ENCODE assay signal across 11 mouse cellular contexts in genomic region chr2:132281560-132282452, GRCm38 (mm10). TPM values are rescaled to one million over a fixed set of nuclear protein-coding genes. Genes with fewer than 3 reads are reported as not detected.
A peak's percentile ranks its signal among the peaks of the same experiment; 100 is the strongest.
DNase-seq lines count a peak whose midpoint lies in the region; ATAC-seq and TF ChIP-seq lines count a peak whose summit lies in the region.
"Had no signal": no experiment of that assay in that cellular context is flagged by ENCODE, and none has a peak within 500 bp of the region (broad histone marks: within the 10 kb centered on the region; RNA-seq: fewer than 3 reads in every experiment).

No protein-coding gene starts in this region.

- H3K4me3 ChIP-seq in forebrain, embryonic 11.5 days (ENCODE audit: low read depth, low read length), result no peak overlapping the region
- H3K4me3 ChIP-seq in forebrain, embryonic 14.5 days (ENCODE audit: low read depth, low read length), result no peak overlapping the region
- no peak overlapping the region for H3K4me3 ChIP-seq in liver, adult 2 months (ENCODE audit: insufficient read depth, low read depth, low read length)
- H3K4me3 ChIP-seq in brown adipose tissue, adult 24 weeks (ENCODE audit: insufficient read depth, low read depth, low read length), result no peak overlapping the region

- H3K9me3 ChIP-seq in forebrain, embryonic 11.5 days (ENCODE audit: control insufficient read depth, low read length), result no peaks in the 10 kb centered on the region
- H3K9me3 ChIP-seq in forebrain, embryonic 14.5 days (replicated peaks; ENCODE audit: control insufficient read depth, low read length), result no peaks in the 10 kb centered on the region

- ATAC-seq in forebrain, embryonic 11.5 days (replicated peaks; ENCODE audit: low FRiP score), result no peak
- ATAC-seq in forebrain, embryonic 14.5 days, result no peak
- ATAC-seq in neutrophil, adult 5-6 weeks (ENCODE audit: extremely low read depth, insufficient number of reproducible peaks, low FRiP score, poor library complexity, severe bottlenecking), result peak; percentile 65

- peak overlapping the region; percentile 64; the same call in 1 of the 2 replicates for H3K27ac ChIP-seq in forebrain, embryonic 11.5 days (ENCODE audit: low read depth, low read length)
- no peak overlapping the region for H3K27ac ChIP-seq in forebrain, embryonic 14.5 days (ENCODE audit: low read depth, low read length)
- peak overlapping the region; percentile 89 for H3K27ac ChIP-seq in liver, adult 2 months (replicated peaks; ENCODE audit: insufficient read depth, low read depth, low read length)
- peak overlapping the region; percentile 60 for H3K27ac ChIP-seq in brown adipose tissue, adult 24 weeks (replicated peaks; ENCODE audit: low read depth, low read length)

- no peak overlapping the region for H3K4me2 ChIP-seq in forebrain, embryonic 11.5 days (ENCODE audit: low read depth, low read length, severe bottlenecking)
- no peak overlapping the region for H3K4me2 ChIP-seq in forebrain, embryonic 14.5 days (ENCODE audit: low read length)

- 56% methylated on average over 10 of the region's 10 CpGs for WGBS in forebrain, embryonic 11.5 days
- WGBS in forebrain, embryonic 14.5 days, result 52% methylated on average over 10 of the region's 10 CpGs
- WGBS in liver, adult 2 months, result 23% methylated on average over 10 of the region's 10 CpGs

- no peaks in the 10 kb centered on the region for H3K36me3 ChIP-seq in forebrain, embryonic 11.5 days (ENCODE audit: control insufficient read depth, insufficient read depth, low read length)
- no peaks in the 10 kb centered on the region for H3K36me3 ChIP-seq in forebrain, embryonic 14.5 days (ENCODE audit: control insufficient read depth, insufficient read depth, low read length)
- H3K36me3 ChIP-seq in liver, adult 2 months (ENCODE audit: control insufficient read depth, insufficient read depth, low read length), result no peaks in the 10 kb centered on the region

- TF ChIP-seq CTCF in liver, adult 2 months (IDR thresholded peaks at IDR 0.05; ENCODE audit: low read depth, low read length), result no peak

- no peak for TF ChIP-seq POLR2A in liver, adult 2 months (IDR thresholded peaks at IDR 0.05; ENCODE audit: extremely low read depth, insufficient read depth, low read length)

- H3K79me2 ChIP-seq in liver, adult 2 months (ENCODE audit: control insufficient read depth, insufficient read depth, low read length), result peaks cover 30% of the 10 kb centered on the region

- peaks cover 15% of the 10 kb centered on the region for H3K4me1 ChIP-seq in forebrain, embryonic 11.5 days (replicated peaks; ENCODE audit: control insufficient read depth, insufficient read depth, low read length)
- peaks cover 21% of the 10 kb centered on the region for H3K4me1 ChIP-seq in forebrain, embryonic 14.5 days (ENCODE audit: control insufficient read depth, insufficient read depth, low read length)
- H3K4me1 ChIP-seq in liver, adult 2 months (ENCODE audit: control insufficient read depth, insufficient read depth, low read length), result peaks cover 32% of the 10 kb centered on the region
- peaks cover 44% of the 10 kb centered on the region for H3K4me1 ChIP-seq in brown adipose tissue, adult 24 weeks (ENCODE audit: control insufficient read depth, insufficient read depth, insufficient read length, low read length)

- no peak for DNase-seq in forebrain, embryonic 11.5 days (ENCODE audit: low spot score)
- DNase-seq in forebrain, embryonic 14.5 days (ENCODE audit: low spot score), result no peak
- peak; percentile 88 for DNase-seq in liver, adult 2 months (ENCODE audit: extremely low read depth, low read depth, low spot score)
- no peak for DNase-seq in liver
- no peak for DNase-seq in ovary, postnatal 14 days (ENCODE audit: low spot score)
- DNase-seq in urinary bladder, adult 2 months (ENCODE audit: low spot score), result no peak
- DNase-seq: adrenal gland, postnatal 25 days; layer of hippocampus, postnatal 36 days; right cerebral cortex, postnatal 25 days had no signal

- H3K9ac ChIP-seq in forebrain, embryonic 11.5 days (ENCODE audit: low read length), result no peak overlapping the region
- H3K9ac ChIP-seq in forebrain, embryonic 14.5 days (ENCODE audit: low read length), result no peak overlapping the region
- H3K9ac ChIP-seq in liver, adult 2 months (ENCODE audit: low read depth, low read length), result no peak overlapping the region

- H3K27me3 ChIP-seq in forebrain, embryonic 11.5 days (ENCODE audit: control insufficient read depth, insufficient read depth, low read length), result no peaks in the 10 kb centered on the region
- H3K27me3 ChIP-seq in forebrain, embryonic 14.5 days (replicated peaks; ENCODE audit: control insufficient read depth, insufficient read depth, low read length), result no peaks in the 10 kb centered on the region
- H3K27me3 ChIP-seq in liver, adult 2 months (ENCODE audit: control insufficient read depth, insufficient read depth, low read length), result no peaks in the 10 kb centered on the region

RNA-seq across cellular contexts. Expression of gene Cds2, which starts 18.9 kb away (rescaled TPM):
- 28.7 and 30.0 TPM in 2 replicates for polyA plus RNA-seq in forebrain, embryonic 11.5 days (2014; fragmentation: Nextera tagmentation; extraction: Ambion mirVana)
- 23.2 and 29.3 TPM in 2 replicates for polyA plus RNA-seq in forebrain, embryonic 14.5 days (2014; fragmentation: Nextera tagmentation; extraction: Ambion mirVana)
- total RNA-seq in liver, adult 2 months (2014; rRNA removed), result 48.1 and 63.4 TPM in 2 replicates
- 41.6 and 43.8 TPM in 2 replicates for polyA plus RNA-seq in liver, adult 2 months (2012; rRNA removed)
- polyA plus RNA-seq in brown adipose tissue, adult 24 weeks (2012; ENCODE audit: insufficient read depth, insufficient read length, missing spikeins), result 27.4 and 37.3 TPM in 2 replicates
- total RNA-seq in neutrophil, adult 5-6 weeks (2017), result 87.8 and 90.5 TPM in 2 replicates
- polyA plus RNA-seq in urinary bladder, adult 2 months (2012; rRNA removed), result 38.4 and 52.2 TPM in 2 replicates

RNA-seq across cellular contexts. Expression of gene Pcna, which starts 28.7 kb away (rescaled TPM):
- polyA plus RNA-seq in forebrain, embryonic 11.5 days (2014; fragmentation: Nextera tagmentation; extraction: Ambion mirVana), result 422 and 431 TPM in 2 replicates
- 217 and 258 TPM in 2 replicates for polyA plus RNA-seq in forebrain, embryonic 14.5 days (2014; fragmentation: Nextera tagmentation; extraction: Ambion mirVana)
- total RNA-seq in liver, adult 2 months (2014; rRNA removed), result 39.0 and 47.1 TPM in 2 replicates
- 20.6 and 22.5 TPM in 2 replicates for polyA plus RNA-seq in liver, adult 2 months (2012; rRNA removed)
- 46.7 and 56.1 TPM in 2 replicates for polyA plus RNA-seq in brown adipose tissue, adult 24 weeks (2012; ENCODE audit: insufficient read depth, insufficient read length, missing spikeins)
- 123 and 149 TPM in 2 replicates for total RNA-seq in neutrophil, adult 5-6 weeks (2017)
- polyA plus RNA-seq in urinary bladder, adult 2 months (2012; rRNA removed), result 73.2 and 96.5 TPM in 2 replicates

RNA-seq across cellular contexts. Expression of gene Tmem230, which starts 34.2 kb away (rescaled TPM):
- 44.5 and 48.5 TPM in 2 replicates for polyA plus RNA-seq in forebrain, embryonic 11.5 days (2014; fragmentation: Nextera tagmentation; extraction: Ambion mirVana)
- 51.3 and 53.6 TPM in 2 replicates for polyA plus RNA-seq in forebrain, embryonic 14.5 days (2014; fragmentation: Nextera tagmentation; extraction: Ambion mirVana)
- total RNA-seq in liver, adult 2 months (2014; rRNA removed), result 14.8 and 23.0 TPM in 2 replicates
- polyA plus RNA-seq in liver, adult 2 months (2012; rRNA removed), result 35.2 and 76.3 TPM in 2 replicates
- 24.9 and 31.3 TPM in 2 replicates for polyA plus RNA-seq in brown adipose tissue, adult 24 weeks (2012; ENCODE audit: insufficient read depth, insufficient read length, missing spikeins)
- 20.5 and 36.1 TPM in 2 replicates for total RNA-seq in neutrophil, adult 5-6 weeks (2017)
- polyA plus RNA-seq in urinary bladder, adult 2 months (2012; rRNA removed), result 44.1 and 48.0 TPM in 2 replicates
